Mouse (Mus musculus) layer of hippocampus, adult 2 months (tissue): Measurements from ENCODE around the gene Trim63. TPM values are rescaled to one million over a fixed set of nuclear protein-coding genes. Genes with fewer than 3 reads are reported as not detected.
A peak's percentile ranks its signal among the peaks of the same experiment; 100 is the strongest.
"Not testable (repeated sequence)": the region's sequence is repeated elsewhere in the genome, so short reads cannot be mapped to it uniquely, and the experiment has no call there.

Experiments used
- DNase-seq, 2 experiments: peaks; one replicate each; pipeline ENCODE4 v3.0.0; 2022; ENCODE audit warnings: low spot score in 2 of 2
- H3K27ac ChIP-seq: fragments of 200-600 bp; 2 replicates; pipeline ENCODE4 v1.8.1; 2022
- H3K4me3 ChIP-seq: fragments of 200-600 bp; 2 replicates; pipeline ENCODE4 v1.8.1; 2022; ENCODE audit warnings: mild to moderate bottlenecking
- CTCF ChIP-seq: fragments of 200-600 bp; conservative IDR thresholded peaks from 2 replicates; pipeline ENCODE4 v1.8.1; 2022; ENCODE audit warnings: antibody characterized with exemption, mild to moderate bottlenecking, moderate library complexity
- long read RNA-seq, 2 experiments: library from polyadenylated mRNA; stranded (forward); transcript quantifications; one replicate each; pipeline ENCODE4 v2.0.0; 2021; ENCODE audit warnings: borderline mapping rate in 2 of 2
- total RNA-seq, 2 experiments: library from RNA; stranded (reverse); gene quantifications; 2 replicates each; pipeline ENCODE4 v1.2.3; 2021

Gene Trim63
- total RNA-seq = not detected
- long read RNA-seq, experiment 1 = 0 reads
- long read RNA-seq, experiment 2 = 0 reads

GRCm38 (mm10) chr4:134314876-134315275 is at the start of gene Trim63:
Gene Trim63 (plus strand): TSS chr4:134315120.
- no peak for DNase-seq
- Histone ChIP-seq H3K27ac (no peak within 1 kb of the TSS), H3K4me3 (no peak within 1 kb of the TSS)
- no peak for TF ChIP-seq CTCF

DNA sequence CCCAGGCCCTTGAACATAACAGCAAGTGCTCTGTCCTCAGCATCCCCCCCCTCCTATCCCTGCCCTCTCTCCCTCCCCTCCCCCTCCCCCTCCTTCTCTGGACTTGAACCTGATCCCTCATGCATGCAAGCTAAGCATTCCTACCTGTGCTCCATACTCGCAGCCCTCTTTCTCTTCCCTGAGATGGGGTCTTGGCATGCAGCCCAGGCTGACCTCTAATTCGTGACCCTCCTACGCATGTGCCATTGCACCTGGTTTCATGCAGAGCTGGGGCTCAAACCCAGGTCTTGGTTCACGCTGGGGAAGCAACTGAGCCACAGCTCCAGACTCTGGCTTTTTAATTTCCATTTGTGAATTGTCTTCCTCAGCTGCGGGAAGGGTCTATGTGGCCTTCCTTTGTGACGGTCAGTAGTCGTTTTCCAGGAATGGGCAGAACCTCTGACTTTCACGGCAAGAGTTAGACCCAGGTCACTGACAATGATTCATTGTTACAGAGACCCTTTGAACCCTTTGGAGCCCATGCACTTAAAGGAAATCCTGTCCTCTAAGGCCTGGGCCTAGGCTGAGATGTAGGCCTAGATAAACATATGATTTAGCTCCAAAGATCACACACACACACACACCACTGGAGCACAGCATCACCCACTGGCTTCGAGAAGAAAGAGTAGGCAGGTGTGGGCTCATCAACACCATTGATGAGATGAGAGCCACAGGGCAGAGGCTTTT is 48.9 kb upstream of the Trim63 start:
- TF ChIP-seq CTCF = peak; percentile 17; the same call in 1 of the 2 replicates
- Histone ChIP-seq H3K27ac (no peak overlapping the region), H3K4me3 (no peak overlapping the region)
- no peak for DNase-seq

DNA sequence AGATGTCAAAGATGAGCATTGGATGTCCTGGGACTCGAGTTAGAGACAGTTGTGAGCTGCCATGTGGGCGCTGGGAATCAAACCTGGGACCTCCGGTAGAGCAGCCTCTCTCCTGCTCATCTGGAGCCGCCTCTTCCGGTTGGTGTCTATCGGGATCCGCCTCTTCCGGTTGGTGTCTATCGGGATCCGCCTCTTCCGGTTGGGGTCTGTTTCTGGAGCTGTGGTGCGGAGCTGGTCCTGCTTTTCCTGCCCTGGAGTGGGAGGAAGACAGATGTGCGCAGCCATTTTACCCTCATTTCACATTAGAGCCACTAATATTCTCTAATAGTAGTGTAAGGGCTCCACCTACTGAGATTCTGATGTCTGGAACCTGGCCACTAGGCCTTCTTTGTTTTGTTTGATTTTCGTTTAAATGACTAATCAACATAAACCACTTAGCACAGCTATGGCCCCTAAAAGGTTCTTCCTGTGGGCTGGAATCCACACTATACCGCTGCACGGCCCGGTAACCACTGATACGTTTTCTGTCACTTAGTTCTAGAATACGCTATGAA is 46.7 kb upstream of the Trim63 start:
- no peak for DNase-seq
- H3K4me3 ChIP-seq = no peak overlapping the region
- H3K27ac ChIP-seq = no peak overlapping the region
- peak; percentile 53 for TF ChIP-seq CTCF

- not testable (repeated sequence) for DNase-seq, H3K4me3 ChIP-seq, H3K27ac ChIP-seq
- TF ChIP-seq CTCF = peak; percentile 71
Observed at GRCm38 (mm10) chr4:134269622-134270021, 45.3 kb upstream of the Trim63 start.

- Histone ChIP-seq H3K4me3 (no peak overlapping the region), H3K27ac (no peak overlapping the region)
- no peak for DNase-seq
- TF ChIP-seq CTCF = no peak
Observed at GRCm38 (mm10) chr4:134271979-134272378, 42.9 kb upstream of the Trim63 start.

GRCm38 (mm10) chr4:134272731-134273416 is 42.0 kb upstream of the Trim63 start:
- Histone ChIP-seq H3K4me3 (no peak overlapping the region), H3K27ac (no peak overlapping the region)
- no peak for TF ChIP-seq CTCF
- no peak for DNase-seq

DNA sequence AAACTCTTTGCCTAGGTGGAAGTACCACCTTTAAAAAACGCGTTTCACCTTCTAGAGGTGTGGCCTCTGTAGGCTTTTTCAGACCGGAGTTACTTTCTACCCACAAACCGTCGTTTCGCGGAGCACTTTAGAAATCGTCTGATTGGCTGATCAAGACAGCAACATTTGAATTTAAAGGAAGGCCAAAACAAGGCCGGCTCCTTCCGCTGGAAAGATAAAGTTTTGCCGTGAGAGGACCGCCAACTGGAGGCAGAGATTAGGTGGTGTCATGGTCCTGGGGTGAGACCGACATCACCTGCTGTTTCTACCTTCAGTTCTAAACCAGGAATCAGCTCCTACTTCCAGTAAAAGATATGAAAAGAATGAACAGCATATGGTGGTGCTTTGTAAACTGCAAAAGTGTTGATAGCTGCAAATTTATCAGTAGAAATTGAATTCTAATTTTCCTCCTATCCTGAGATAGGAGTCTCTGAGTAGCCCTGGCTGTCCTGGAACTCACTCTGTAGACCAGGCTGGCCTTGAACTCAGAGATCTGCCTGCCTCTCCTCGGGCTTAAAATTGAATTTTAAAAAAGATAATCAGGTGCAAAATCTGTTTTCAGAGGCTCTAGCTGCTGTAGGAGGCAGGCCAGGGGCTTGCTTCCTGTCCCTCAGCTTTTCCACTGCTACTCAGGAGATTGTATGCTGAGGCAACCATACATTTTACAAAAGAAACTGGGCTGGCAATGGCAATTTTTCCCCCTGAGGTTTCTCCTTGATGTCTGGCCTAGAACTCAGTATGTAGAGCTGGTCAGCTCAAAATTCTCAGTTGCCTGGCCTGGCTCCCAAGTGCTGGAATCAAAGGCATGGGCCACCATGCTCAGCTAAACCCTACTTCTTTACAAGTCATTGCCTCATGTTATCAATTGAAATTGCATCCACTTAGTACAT is 41.2 kb upstream of the Trim63 start:
- H3K27ac ChIP-seq = no peak overlapping the region
- TF ChIP-seq CTCF = no peak
- H3K4me3 ChIP-seq = no peak overlapping the region
- no peak for DNase-seq

DNA sequence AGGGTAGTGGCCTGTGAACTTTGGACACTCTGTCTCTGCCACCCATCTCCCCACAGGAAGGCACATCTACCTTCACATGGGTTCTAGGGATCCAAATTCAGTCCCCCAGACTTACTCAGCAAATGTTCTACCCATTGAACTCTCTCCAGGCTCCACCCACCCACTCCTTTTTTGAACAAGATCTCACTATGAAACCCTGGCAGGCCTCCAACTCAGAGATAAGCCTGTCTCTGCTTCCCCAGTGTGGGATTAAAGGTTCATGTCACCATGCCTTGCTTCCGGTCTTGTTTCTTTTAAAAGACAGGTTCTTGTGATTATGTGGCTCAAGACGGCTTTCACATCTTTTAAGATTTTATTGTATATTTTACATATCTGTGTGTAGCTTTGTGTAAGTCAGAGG is 30.0 kb upstream of the Trim63 start:
- no peak for TF ChIP-seq CTCF
- H3K27ac ChIP-seq = no peak overlapping the region
- DNase-seq = no peak
- H3K4me3 ChIP-seq = no peak overlapping the region

DNA sequence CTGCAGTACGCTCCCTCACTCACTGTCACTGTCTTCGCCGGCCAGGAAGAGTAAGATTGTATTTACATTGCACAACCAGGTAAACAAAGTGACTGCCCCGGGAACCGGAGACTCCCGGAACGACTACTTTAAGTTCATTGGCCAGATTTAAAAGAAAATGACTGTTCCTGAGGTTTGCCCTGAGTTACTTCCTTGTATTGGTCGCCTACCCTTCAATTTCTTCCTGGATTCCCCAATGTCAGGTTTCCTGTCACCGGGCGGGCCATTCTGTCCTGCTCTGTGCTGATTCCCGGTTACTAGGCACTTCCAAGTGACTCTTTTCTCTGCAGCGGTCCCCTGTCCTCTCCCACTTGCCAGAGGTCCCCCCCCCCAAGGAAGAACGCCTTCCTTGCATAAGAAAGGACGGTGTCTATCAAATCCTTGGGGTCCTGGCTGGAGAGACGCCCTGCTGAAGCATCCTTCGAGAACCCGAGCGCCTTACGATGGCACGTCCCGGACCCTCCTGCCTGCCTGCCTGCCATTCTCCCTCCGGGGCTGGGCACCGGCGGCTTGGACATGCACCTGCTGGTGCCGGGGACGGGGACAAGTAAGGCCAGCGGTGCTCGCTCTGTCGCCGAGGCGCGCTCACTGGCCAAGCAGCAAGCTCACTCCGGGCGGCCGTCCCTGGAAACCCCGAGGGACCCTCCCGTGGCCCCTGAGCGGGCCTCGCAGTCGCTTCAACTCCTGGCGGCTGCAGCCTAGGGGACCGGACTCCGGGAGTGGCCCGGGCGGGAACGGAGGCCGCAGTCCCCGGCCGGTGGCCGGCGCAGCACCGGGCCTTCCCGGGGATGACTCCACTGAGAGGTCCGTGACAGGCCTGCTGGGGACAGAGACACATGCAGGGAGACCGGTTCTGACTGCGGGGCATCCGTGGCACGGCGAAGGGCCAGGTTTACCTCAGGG is 28.4 kb upstream of the Trim63 start:
- no peak for TF ChIP-seq CTCF
- Histone ChIP-seq H3K4me3 (peak overlapping the region; percentile 89), H3K27ac (peak overlapping the region; percentile 98)
- DNase-seq = no peak

DNA sequence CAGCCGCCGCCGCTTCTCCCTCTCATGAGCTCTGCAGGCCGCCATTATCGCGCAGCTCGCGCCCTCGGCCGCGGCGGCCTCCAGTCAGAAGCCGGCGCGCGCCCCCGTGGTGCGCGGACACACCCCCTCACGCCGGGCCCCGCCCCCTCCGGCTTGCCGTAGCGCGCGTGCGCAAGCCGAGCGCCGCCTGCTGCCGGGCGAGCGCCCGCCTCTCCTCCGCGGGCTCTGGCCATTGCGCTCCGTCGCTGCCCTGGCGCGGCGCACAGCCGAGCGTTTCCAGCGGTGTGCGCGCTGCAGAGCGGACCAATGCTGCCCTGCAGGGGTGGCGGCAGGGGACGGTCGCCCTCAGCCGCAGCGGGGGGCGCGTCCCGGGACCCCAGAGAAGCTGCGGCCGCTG is 27.8 kb upstream of the Trim63 start:
- DNase-seq = peak; percentile 93 to 99
- Histone ChIP-seq H3K27ac (peak overlapping the region; percentile 98), H3K4me3 (peak overlapping the region; percentile 89)
- TF ChIP-seq CTCF = peak; percentile 60

GRCm38 (mm10) chr4:134287575-134288025 is 27.3 kb upstream of the Trim63 start, which contains the start of gene Pdik1l:
Gene Pdik1l (minus strand): TSS chr4:134287895.
- DNase-seq = peak; percentile 50 to 66
- Histone ChIP-seq H3K27ac (peak within 1 kb of the TSS; percentile 98), H3K4me3 (peak within 1 kb of the TSS; percentile 89)
- TF ChIP-seq CTCF = no peak
